Mouse (Mus musculus): ENCODE measurements around the gene Gm9044.
"Not testable (repeated sequence)": the region's sequence is repeated elsewhere in the genome, so short reads cannot be mapped to it uniquely, and the experiment has no call there.

The Gm9044 gene

DNA sequence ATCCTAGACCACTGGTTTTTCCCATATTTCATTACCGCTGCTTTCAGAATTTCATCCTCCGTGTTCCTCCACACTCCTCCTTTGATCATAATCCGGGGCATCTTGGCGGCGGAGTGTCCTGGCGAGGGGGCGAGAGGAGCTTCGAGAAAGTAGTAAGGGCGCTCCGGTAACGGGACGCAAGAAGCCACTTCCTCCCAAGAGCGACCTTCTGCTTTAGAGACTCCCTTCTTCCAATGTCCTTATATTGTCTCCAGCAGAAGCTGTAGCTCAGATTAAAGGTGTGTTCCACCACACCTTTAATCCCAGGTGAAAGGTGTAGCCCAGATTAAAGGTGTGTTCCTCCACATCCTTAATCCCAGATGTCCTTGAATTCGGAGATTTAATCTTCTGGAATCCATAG lies at the start of gene Gm9044:
Gene Gm9044, minus strand, starts transcription at position 101 of the 400 bp plus-strand sequence.
- not testable (repeated sequence) for DNase-seq (ENCODE audit: low read depth, low spot score)

DNA sequence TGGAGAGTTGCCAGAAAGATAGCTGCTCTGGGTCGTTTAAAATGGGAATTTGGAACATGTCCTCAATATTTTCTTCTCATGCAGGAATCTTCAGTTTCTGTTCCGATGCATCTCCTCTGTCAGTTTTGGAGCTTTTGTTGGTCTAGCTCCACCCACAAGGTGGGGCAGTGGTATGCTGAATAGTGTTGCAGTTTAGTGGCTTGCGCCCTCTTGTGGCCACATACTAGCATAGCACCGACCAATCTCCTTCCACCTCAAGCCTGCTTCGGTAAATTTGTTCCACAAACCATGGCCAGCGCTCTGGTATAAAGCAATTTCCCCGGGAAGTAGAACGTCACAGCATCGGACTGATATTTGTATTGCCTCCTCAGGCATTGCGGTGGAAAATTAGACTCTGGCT lies 38.2 kb upstream of the Gm9044 start:
- DNase-seq (ENCODE audit: low read depth, low spot score), result peak; percentile 70

GRCm38 (mm10) chr10:118369518-118369917 lies 37.3 kb upstream of the Gm9044 start:
- DNase-seq (ENCODE audit: low read depth, low spot score), result no peak

DNA sequence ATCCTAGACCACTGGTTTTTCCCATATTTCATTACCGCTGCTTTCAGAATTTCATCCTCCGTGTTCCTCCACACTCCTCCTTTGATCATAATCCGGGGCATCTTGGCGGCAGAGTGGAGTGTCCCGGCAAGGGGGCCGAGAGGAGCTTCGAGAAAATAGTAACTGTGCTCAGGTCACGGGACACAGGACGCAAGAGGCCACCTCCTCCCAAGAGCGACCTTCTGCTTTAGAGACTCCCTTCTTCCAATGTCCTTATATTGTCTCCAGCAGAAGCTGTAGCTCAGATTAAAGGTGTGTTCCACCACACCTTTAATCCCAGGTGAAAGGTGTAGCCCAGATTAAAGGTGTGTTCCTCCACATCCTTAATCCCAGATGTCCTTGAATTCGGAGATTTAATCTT lies 21.8 kb upstream of the Gm9044 start, which contains the start of gene Gm9049:
Gene Gm9049, minus strand, starts transcription at position 101 of the 400 bp plus-strand sequence.
- not testable (repeated sequence) for DNase-seq (ENCODE audit: low read depth, low spot score)

DNA sequence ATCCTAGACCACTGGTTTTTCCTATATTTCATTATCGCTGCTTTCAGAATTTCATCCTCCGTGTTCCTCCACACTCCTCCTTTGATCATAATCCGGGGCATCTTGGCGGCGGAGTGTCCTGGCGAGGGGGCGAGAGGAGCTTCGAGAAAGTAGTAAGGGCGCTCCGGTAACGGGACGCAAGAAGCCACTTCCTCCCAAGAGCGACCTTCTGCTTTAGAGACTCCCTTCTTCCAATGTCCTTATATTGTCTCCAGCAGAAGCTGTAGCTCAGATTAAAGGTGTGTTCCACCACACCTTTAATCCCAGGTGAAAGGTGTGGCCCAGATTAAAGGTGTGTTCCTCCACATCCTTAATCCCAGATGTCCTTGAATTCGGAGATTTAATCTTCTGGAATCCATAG lies 16.4 kb upstream of the Gm9044 start, which contains the start of gene Gm9048:
Gene Gm9048, minus strand, starts transcription at position 101 of the 400 bp plus-strand sequence.
- DNase-seq (ENCODE audit: low read depth, low spot score), result not testable (repeated sequence)

GRCm38 (mm10) chr10:118343155-118343554 lies 10.9 kb upstream of the Gm9044 start, which contains the start of gene Gm9046:
Gene Gm9046 (minus strand): TSS chr10:118343255.
- not testable (repeated sequence) for DNase-seq (ENCODE audit: low read depth, low spot score)

GRCm38 (mm10) chr10:118337731-118338130 lies 5.5 kb upstream of the Gm9044 start, which contains the start of gene Gm9045:
Gene Gm9045 (minus strand): TSS chr10:118337831.
- DNase-seq (ENCODE audit: low read depth, low spot score), result not testable (repeated sequence)

- not testable (repeated sequence) for DNase-seq (ENCODE audit: low read depth, low spot score)
These were observed 5.3 kb downstream of the Gm9044 start, which contains the start of gene Gm9040 for GRCm38 (mm10) chr10:118326869-118327268. Gene Gm9040 (minus strand): TSS chr10:118326969.

- DNase-seq (ENCODE audit: low read depth, low spot score), result no peak
These were observed 13.2 kb downstream of the Gm9044 start for GRCm38 (mm10) chr10:118319024-118319423.

GRCm38 (mm10) chr10:118302133-118302532 lies 30.1 kb downstream of the Gm9044 start:
- DNase-seq (ENCODE audit: low read depth, low spot score), result not testable (repeated sequence)

- no peak for DNase-seq (ENCODE audit: low read depth, low spot score)
These were observed 37.3 kb downstream of the Gm9044 start, which contains the start of gene Iltifb for GRCm38 (mm10) chr10:118294938-118295337. Gene Iltifb (minus strand): TSS chr10:118295038.

- not testable (repeated sequence) for DNase-seq (ENCODE audit: low read depth, low spot score)
These were observed 49.2 kb downstream of the Gm9044 start for GRCm38 (mm10) chr10:118283016-118283415.

DNA sequence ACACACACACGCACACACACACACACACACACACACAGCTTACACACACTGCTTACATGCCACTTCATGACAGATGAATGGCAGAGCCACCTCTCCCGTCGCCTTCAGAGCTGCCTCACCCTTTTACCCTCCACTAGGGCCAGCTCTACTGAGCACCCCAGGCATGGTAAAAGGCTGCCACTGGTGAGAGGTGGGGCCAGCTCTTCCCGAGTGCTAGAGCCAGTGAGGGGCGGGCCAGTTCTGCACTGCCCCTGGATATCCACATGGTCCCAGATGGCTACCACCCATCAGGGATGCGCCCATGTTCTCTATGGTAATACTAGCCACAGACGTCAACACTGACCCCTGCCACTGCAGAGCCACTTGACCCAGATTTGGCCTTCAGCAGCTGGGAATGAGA lies 49.6 kb downstream of the Gm9044 start:
- not testable (repeated sequence) for DNase-seq (ENCODE audit: low read depth, low spot score)
